Mouse (Mus musculus) heart, embryonic 15.5 days (tissue): ENCODE measurements around the gene Hes6. TPM values are rescaled to one million over a fixed set of nuclear protein-coding genes. Genes with fewer than 3 reads are reported as not detected.
A peak's percentile ranks its signal among the peaks of the same experiment; 100 is the strongest.

Experiments used
- ATAC-seq: fragments of 200-750 bp; cut with Nextera tagmentation; replicated peaks from 2 replicates; pipeline ENCODE4 v1.8.0; 2017; ENCODE audit warnings: low read depth, moderate TSS enrichment; ENCODE audit not compliant: insufficient number of reproducible peaks, insufficient read depth, low FRiP score
- H3K27ac ChIP-seq: fragments of 300-500 bp; sonication (generic); 2 replicates; pipeline ENCODE4 v1.5.1; 2015; ENCODE audit warnings: mild to moderate bottlenecking, inconsistent platforms
- H3K27me3 ChIP-seq: fragments of 300-500 bp; sonication (generic); 2 replicates; pipeline ENCODE4 v1.6.1; 2015; ENCODE audit warnings: inconsistent platforms
- H3K36me3 ChIP-seq: fragments of 300-500 bp; sonication (generic); 2 replicates; pipeline ENCODE4 v1.6.1; 2015; ENCODE audit warnings: mild to moderate bottlenecking, inconsistent platforms
- H3K4me1 ChIP-seq: fragments of 300-500 bp; sonication (generic); replicated peaks from 2 replicates; pipeline ENCODE4 v1.6.1; 2015; ENCODE audit warnings: inconsistent platforms
- H3K4me2 ChIP-seq: fragments of 300-500 bp; sonication (generic); 2 replicates; pipeline ENCODE4 v1.6.1; 2015; ENCODE audit warnings: inconsistent platforms, mild to moderate bottlenecking, moderate library complexity
- H3K4me3 ChIP-seq: fragments of 300-500 bp; sonication (generic); 2 replicates; pipeline ENCODE4 v1.5.1; 2015; ENCODE audit warnings: mild to moderate bottlenecking, inconsistent platforms
- H3K9ac ChIP-seq: fragments of 300-500 bp; sonication (generic); 2 replicates; pipeline ENCODE4 v1.6.1; 2015; ENCODE audit warnings: mild to moderate bottlenecking, inconsistent platforms
- H3K9me3 ChIP-seq: fragments of 300-500 bp; sonication (generic); replicated peaks from 2 replicates; pipeline ENCODE4 v1.6.1; 2016; ENCODE audit warnings: inconsistent platforms
- WGBS: fragments of 180-500 bp; shearing (Covaris S2); methylation state at CpG from one replicate; pipeline ENCODE4 v1.1.7; 2015; ENCODE audit warnings: mixed read lengths; 5-methylcytosine and 5-hydroxymethylcytosine counted together
- polyA plus RNA-seq: library from polyadenylated mRNA; unstranded; fragments of >200 nt; fragmentation: Nextera tagmentation; extraction: Ambion mirVana; gene quantifications from 2 replicates; pipeline ENCODE4 v1.2.1, GENCODE M21; 2015

Gene Hes6
- 72.4 and 128 TPM in 2 replicates for polyA plus RNA-seq

GRCm38 (mm10) chr1:91413898-91414594 is at the start of gene Hes6:
TSS of gene Hes6 (minus strand) at chr1:91414038.
- under 1% methylated on average over 37 of the region's 39 CpGs for WGBS
- peaks cover 33% of the 10 kb centered on the region for H3K4me1 ChIP-seq
- H3K9me3 ChIP-seq, result no peaks in the 10 kb centered on the region
- H3K27ac ChIP-seq, result peak within 1 kb of the TSS; percentile 97
- H3K27me3 ChIP-seq, result no peaks in the 10 kb centered on the region
- peak; percentile 57 for ATAC-seq
- peak within 1 kb of the TSS; percentile 86 for H3K4me3 ChIP-seq
- peak within 1 kb of the TSS; percentile 82 for H3K9ac ChIP-seq
- peak within 1 kb of the TSS; percentile 98 for H3K4me2 ChIP-seq
- H3K36me3 ChIP-seq, result peaks cover 9% of the 10 kb centered on the region; the same call in 1 of the 2 replicates

DNA sequence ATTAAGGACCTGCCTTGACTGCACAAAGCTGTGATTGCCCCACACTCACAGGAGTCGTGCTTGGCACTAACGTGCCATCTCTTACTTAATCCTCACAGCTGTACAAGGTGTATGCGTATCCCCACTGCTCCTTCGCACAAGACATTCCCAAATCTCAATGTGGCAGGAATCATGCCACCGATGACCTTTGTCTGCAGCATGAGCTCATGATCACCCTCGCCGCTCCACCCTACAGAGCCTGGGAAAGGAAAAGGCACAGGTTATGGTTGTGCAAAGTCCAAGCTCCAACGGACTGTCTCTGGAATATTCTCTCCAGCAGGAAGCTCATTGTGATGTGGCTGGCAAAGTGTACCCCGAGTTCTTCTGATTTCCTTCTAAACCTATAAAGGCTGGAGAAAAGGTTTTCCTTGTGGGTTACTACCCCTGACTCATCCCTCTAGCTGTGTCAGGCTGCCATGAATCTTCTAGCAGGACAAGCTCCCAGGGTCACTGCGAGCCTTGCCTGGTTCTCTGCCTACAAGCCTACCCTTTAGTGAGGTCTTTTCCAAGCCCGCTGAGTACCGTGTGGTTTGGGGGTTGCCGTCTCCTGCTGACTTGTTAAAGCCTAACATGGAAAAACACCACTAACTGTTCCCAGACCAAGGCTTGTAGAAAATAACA is 49.6 kb upstream of the Hes6 start:
- 87% methylated on average over 13 of the region's 13 CpGs for WGBS

GRCm38 (mm10) chr1:91460564-91460963 is 46.7 kb upstream of the Hes6 start:
- Histone ChIP-seq H3K36me3 (no peaks in the 10 kb centered on the region), H3K9me3 (no peaks in the 10 kb centered on the region), H3K4me3 (no peak overlapping the region), H3K9ac (no peak overlapping the region), H3K27ac (no peak overlapping the region; the same call in 1 of the 2 replicates), H3K4me2 (no peak overlapping the region; the same call in 1 of the 2 replicates), H3K4me1 (peaks cover 53% of the 10 kb centered on the region), H3K27me3 (no peaks in the 10 kb centered on the region)
- 58% methylated on average over 4 of the region's 4 CpGs for WGBS
- ATAC-seq, result no peak

More for the DNA sequence above, 49.6 kb upstream of the Hes6 start:
- ATAC-seq, result no peak
- peaks cover 29% of the 10 kb centered on the region for H3K4me1 ChIP-seq
- H3K4me3 ChIP-seq, result no peak overlapping the region
- no peak overlapping the region for H3K9ac ChIP-seq
- no peaks in the 10 kb centered on the region for H3K36me3 ChIP-seq
- H3K27me3 ChIP-seq, result no peaks in the 10 kb centered on the region
- no peak overlapping the region for H3K4me2 ChIP-seq
- H3K9me3 ChIP-seq, result no peaks in the 10 kb centered on the region
- H3K27ac ChIP-seq, result no peak overlapping the region

DNA sequence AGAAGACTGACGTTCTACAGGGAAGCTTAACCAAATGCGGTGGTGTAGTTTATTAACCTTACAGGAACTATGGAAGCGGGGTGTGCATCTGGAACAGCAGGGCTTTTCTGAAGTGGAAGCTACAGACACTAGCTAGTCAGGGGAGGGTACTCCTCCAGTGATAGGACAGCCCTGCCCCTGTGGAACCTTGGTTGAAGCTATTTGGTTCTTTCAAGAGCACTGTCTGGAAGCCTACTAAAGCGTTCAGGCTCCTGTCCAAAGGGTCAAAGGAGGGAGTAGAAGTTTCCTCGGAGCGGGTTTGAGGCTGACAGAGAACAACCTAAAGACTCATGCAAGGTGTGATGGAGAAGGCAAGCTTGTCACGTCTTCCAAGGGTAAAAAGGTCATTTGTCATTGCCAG is 46.2 kb upstream of the Hes6 start:
- peaks cover 55% of the 10 kb centered on the region for H3K4me1 ChIP-seq
- H3K4me3 ChIP-seq, result peak overlapping the region; percentile 70
- H3K27ac ChIP-seq, result peak overlapping the region; percentile 69; the same call in 1 of the 2 replicates
- H3K4me2 ChIP-seq, result peak overlapping the region; percentile 82
- H3K9ac ChIP-seq, result peak overlapping the region; percentile 56; the same call in 1 of the 2 replicates
- ATAC-seq, result no peak
- WGBS, result 42% methylated on average over 7 of the region's 7 CpGs
- H3K27me3 ChIP-seq, result no peaks in the 10 kb centered on the region
- no peaks in the 10 kb centered on the region for H3K36me3 ChIP-seq
- H3K9me3 ChIP-seq, result no peaks in the 10 kb centered on the region

DNA sequence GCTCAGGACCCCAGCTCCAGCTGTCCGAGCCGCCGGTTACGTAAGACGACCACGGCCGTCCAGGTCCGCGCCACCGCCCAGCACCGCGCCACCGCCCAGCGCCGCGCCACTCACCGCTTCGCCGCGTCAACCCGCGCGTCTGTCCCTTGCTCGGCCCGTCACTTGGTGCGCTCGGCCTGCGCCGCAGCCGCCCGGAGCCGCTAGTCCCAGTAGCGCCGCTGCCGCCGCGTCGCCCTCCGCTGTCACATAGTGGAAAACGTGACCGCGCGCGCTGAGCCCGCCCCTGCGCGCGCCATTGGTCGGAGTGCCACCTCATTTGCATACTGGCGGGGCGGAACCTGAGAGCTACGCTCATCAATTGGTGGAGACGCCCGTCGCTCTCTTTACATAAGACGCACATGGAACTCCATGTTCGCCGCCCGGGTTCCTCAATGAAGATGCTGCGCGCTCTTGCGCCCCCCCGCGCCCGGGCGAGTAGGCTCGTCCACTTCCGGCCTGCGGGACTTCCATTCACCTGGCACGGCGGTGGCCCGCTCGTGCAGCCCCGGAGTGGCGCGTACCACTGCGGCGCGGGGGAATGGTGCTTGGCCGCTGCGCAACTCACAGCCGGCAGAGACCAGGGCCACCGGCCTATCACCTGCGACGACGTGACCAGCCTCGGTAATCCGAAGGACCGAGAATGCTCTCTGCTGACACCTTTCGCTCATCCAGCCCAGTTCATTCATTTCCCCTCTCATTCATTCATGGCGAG is 45.4 kb upstream of the Hes6 start, which contains the start of gene Per2:
Gene Per2 (minus strand): TSS at position 266 of the 751 bp plus-strand sequence.
- WGBS, result under 1% methylated on average over 91 of the region's 91 CpGs

DNA sequence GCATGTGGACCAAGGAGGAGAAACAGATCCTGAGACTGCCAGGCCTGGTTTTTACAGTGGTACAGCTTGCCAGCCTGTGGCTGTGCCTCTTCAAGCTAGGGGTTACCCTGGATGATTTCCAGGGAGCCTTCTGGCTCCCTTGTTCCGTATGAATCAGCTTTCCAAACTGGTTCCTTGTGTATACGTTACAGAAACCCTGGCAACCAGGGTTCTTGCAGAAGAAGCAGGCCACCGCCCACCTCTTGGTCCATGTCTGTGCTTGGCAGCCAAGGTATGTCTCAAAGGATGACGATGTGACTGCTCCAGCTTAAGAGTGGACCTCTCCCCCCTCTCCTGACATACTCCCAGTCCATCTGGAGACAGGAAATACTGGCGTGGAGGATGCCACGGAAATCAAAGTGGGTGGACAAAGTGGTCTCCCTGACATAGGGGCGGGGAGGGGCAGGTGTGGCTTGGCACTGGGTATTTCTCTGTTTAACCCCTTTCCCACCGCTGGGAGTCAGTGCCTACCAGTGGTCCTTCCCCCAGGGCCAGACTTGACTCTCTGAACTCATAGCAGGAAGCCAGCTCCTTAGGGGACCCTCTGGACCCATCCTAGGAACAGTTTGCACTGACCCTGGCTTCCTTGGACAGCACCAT is 44.5 kb upstream of the Hes6 start:
- H3K4me2 ChIP-seq, result peak overlapping the region; percentile 69
- H3K9me3 ChIP-seq, result no peaks in the 10 kb centered on the region
- H3K27me3 ChIP-seq, result no peaks in the 10 kb centered on the region
- H3K9ac ChIP-seq, result peak overlapping the region; percentile 61
- 12% methylated on average over 8 of the region's 8 CpGs for WGBS
- no peaks in the 10 kb centered on the region for H3K36me3 ChIP-seq
- peaks cover 66% of the 10 kb centered on the region for H3K4me1 ChIP-seq
- peak; percentile 3; the same call in 1 of the 2 replicates for ATAC-seq
- H3K27ac ChIP-seq, result peak overlapping the region; percentile 75
- peak overlapping the region; percentile 70 for H3K4me3 ChIP-seq

More for the DNA sequence above, 45.4 kb upstream of the Hes6 start, which contains the start of gene Per2:
- Histone ChIP-seq H3K9ac (peak within 1 kb of the TSS; percentile 61), H3K27me3 (no peaks in the 10 kb centered on the region), H3K4me3 (peak within 1 kb of the TSS; percentile 70), H3K9me3 (no peaks in the 10 kb centered on the region), H3K36me3 (no peaks in the 10 kb centered on the region), H3K4me1 (peaks cover 57% of the 10 kb centered on the region), H3K27ac (peak within 1 kb of the TSS; percentile 75), H3K4me2 (peak within 1 kb of the TSS; percentile 82)
- peak; percentile 95 for ATAC-seq

GRCm38 (mm10) chr1:91457698-91458097 is 43.9 kb upstream of the Hes6 start:
- no peak for ATAC-seq

DNA sequence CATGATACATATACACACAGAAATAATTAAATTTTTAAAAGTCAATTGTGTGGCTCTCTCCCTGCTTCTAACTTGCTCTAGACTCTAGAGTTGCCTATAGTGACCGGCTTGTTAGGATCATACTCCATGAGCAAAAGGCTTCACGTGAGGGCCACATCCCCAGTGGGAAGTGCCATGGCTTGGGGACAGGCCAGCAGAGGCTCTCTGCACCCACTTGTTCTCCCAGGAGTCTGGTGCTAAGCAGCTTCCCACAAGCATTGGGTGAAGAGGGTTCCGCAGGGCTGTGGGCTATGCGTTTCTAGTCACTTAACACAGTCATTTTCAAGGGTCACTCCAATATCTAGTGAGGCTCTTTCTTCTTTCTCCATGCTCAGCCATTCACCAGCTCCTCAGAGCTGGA is 43.3 kb upstream of the Hes6 start:
- Histone ChIP-seq H3K27ac (peak overlapping the region; percentile 75), H3K36me3 (no peaks in the 10 kb centered on the region), H3K9me3 (no peaks in the 10 kb centered on the region), H3K4me1 (peaks cover 70% of the 10 kb centered on the region), H3K9ac (0 out of 2 replicates have a peak overlapping the region, but pooled peaks have one; percentile 20), H3K27me3 (no peaks in the 10 kb centered on the region), H3K4me3 (no peak overlapping the region), H3K4me2 (peak overlapping the region; percentile 69; the same call in 1 of the 2 replicates)
- no peak for ATAC-seq
- WGBS, result 89% methylated on average over 4 of the region's 4 CpGs

More at GRCm38 (mm10) chr1:91457698-91458097, 43.9 kb upstream of the Hes6 start:
- WGBS, result 58% methylated on average over 5 of the region's 5 CpGs
- Histone ChIP-seq H3K4me2 (peak overlapping the region; percentile 69), H3K27ac (peak overlapping the region; percentile 75), H3K4me1 (peaks cover 66% of the 10 kb centered on the region), H3K4me3 (peak overlapping the region; percentile 70; the same call in 1 of the 2 replicates), H3K27me3 (no peaks in the 10 kb centered on the region), H3K9me3 (no peaks in the 10 kb centered on the region), H3K36me3 (no peaks in the 10 kb centered on the region), H3K9ac (peak overlapping the region; percentile 20; the same call in 1 of the 2 replicates)

- H3K27ac ChIP-seq, result peak overlapping the region; percentile 67
- H3K4me1 ChIP-seq, result peaks cover 76% of the 10 kb centered on the region
- no peak overlapping the region for H3K4me3 ChIP-seq
- H3K9me3 ChIP-seq, result no peaks in the 10 kb centered on the region
- ATAC-seq, result no peak
- H3K27me3 ChIP-seq, result no peaks in the 10 kb centered on the region
- H3K36me3 ChIP-seq, result no peaks in the 10 kb centered on the region
- peak overlapping the region; percentile 36 for H3K4me2 ChIP-seq
- WGBS, result 38% methylated on average over 11 of the region's 11 CpGs
- peak overlapping the region; percentile 37; the same call in 1 of the 2 replicates for H3K9ac ChIP-seq
Observed at GRCm38 (mm10) chr1:91456301-91456801, 42.5 kb upstream of the Hes6 start.

DNA sequence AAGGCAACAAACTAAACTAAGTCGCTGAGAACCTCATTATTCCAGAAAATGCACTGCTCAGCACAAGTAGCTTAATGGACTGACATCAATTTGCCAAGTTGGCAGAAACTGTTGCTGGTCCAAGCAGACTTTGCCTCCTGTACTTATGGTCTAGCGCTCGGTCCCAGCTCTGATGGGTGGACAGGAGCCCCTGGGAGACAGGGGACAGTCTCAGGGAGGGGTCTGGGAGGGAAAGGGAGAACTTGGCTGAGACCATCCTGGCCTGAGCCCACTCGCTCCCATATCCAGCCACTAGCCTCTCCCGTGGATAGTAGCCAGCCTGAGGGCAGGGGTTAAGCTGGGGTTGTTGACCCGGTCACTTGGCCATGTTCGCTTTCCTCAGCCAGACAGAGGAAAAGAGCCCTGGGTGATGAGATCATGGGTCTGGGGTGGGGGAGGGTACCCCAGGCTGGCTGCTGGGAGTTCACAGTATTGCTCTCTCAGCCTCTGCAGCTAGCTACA is 41.9 kb upstream of the Hes6 start:
- H3K4me3 ChIP-seq, result no peak overlapping the region
- no peaks in the 10 kb centered on the region for H3K27me3 ChIP-seq
- no peak for ATAC-seq
- peaks cover 82% of the 10 kb centered on the region for H3K4me1 ChIP-seq
- H3K27ac ChIP-seq, result peak overlapping the region; percentile 67
- no peaks in the 10 kb centered on the region for H3K9me3 ChIP-seq
- H3K4me2 ChIP-seq, result peak overlapping the region; percentile 36
- peak overlapping the region; percentile 37; the same call in 1 of the 2 replicates for H3K9ac ChIP-seq
- no peaks in the 10 kb centered on the region for H3K36me3 ChIP-seq
- 36% methylated on average over 7 of the region's 7 CpGs for WGBS
